Mouse (Mus musculus) limb, embryonic 13.5 days (tissue): ENCODE measurements around the gene Fastkd5. TPM values are rescaled to one million over a fixed set of nuclear protein-coding genes. Genes with fewer than 3 reads are reported as not detected.
"Not testable (repeated sequence)": the region's sequence is repeated elsewhere in the genome, so short reads cannot be mapped to it uniquely, and the experiment has no call there.

ENCODE experiments used
- ATAC-seq: fragments of 200-750 bp; cut with Nextera tagmentation; 2 replicates; pipeline ENCODE4 v1.8.0; 2017; ENCODE audit warnings: low read depth, moderate number of reproducible peaks, moderate TSS enrichment; ENCODE audit not compliant: low FRiP score
- H3K27ac ChIP-seq: fragments of 300-500 bp; sonication (generic); 2 replicates; pipeline ENCODE4 v1.5.1; 2015; ENCODE audit warnings: inconsistent platforms, mild to moderate bottlenecking, moderate library complexity
- H3K27me3 ChIP-seq: fragments of 300-500 bp; sonication (generic); 2 replicates; pipeline ENCODE4 v1.6.1; 2015; ENCODE audit warnings: mild to moderate bottlenecking, inconsistent platforms
- H3K36me3 ChIP-seq: fragments of 300-500 bp; sonication (generic); 2 replicates; pipeline ENCODE4 v1.6.1; 2015; ENCODE audit warnings: inconsistent platforms, mild to moderate bottlenecking, moderate library complexity
- H3K4me1 ChIP-seq: fragments of 300-500 bp; sonication (generic); 2 replicates; pipeline ENCODE4 v1.6.1; 2015; ENCODE audit warnings: inconsistent platforms
- H3K4me2 ChIP-seq: fragments of 300-500 bp; sonication (generic); replicated peaks from 2 replicates; pipeline ENCODE4 v1.6.1; 2015; ENCODE audit warnings: inconsistent platforms, mild to moderate bottlenecking, moderate library complexity
- H3K4me3 ChIP-seq: fragments of 300-500 bp; sonication (generic); 2 replicates; pipeline ENCODE4 v1.5.1; 2015; ENCODE audit warnings: moderate library complexity, mild to moderate bottlenecking, inconsistent platforms
- H3K9ac ChIP-seq: fragments of 300-500 bp; sonication (generic); 2 replicates; pipeline ENCODE4 v1.6.1; 2015; ENCODE audit warnings: mild to moderate bottlenecking, inconsistent platforms
- H3K9me3 ChIP-seq: fragments of 300-500 bp; sonication (generic); 2 replicates; pipeline ENCODE4 v1.6.1; 2016; ENCODE audit warnings: inconsistent platforms
- WGBS: fragments of 180-500 bp; shearing (Covaris S2); methylation state at CpG from one replicate; pipeline ENCODE4 v1.1.7; 2015; 5-methylcytosine and 5-hydroxymethylcytosine counted together
- polyA plus RNA-seq: library from polyadenylated mRNA; unstranded; fragments of >200 nt; fragmentation: Nextera tagmentation; extraction: Ambion mirVana; gene quantifications from 2 replicates; pipeline ENCODE4 v1.2.1, GENCODE M21; 2015

Gene Fastkd5
- polyA plus RNA-seq, 1 experiment from 2014 or later, result 16.0 TPM

GRCm38 (mm10) chr2:130589157-130589556, 40.7 kb downstream of the Fastkd5 start:
- no peak for ATAC-seq
- Histone ChIP-seq H3K27ac (no peak overlapping the region), H3K4me3 (no peak overlapping the region), H3K4me2 (no peak overlapping the region), H3K9ac (no peak overlapping the region), H3K36me3 (peaks cover 32% of the 10 kb centered on the region), H3K27me3 (0 out of 2 replicates have a peak, but pooled peaks cover 4% of the 10 kb centered on the region), H3K9me3 (no peaks in the 10 kb centered on the region), H3K4me1 (no peaks in the 10 kb centered on the region)
- 73% methylated on average over 4 of the region's 4 CpGs for WGBS

GRCm38 (mm10) chr2:130588373-130588772, 41.5 kb downstream of the Fastkd5 start:
- WGBS, result 74% methylated on average over 2 of the region's 2 CpGs
- Histone ChIP-seq H3K9ac (no peak overlapping the region), H3K4me2 (no peak overlapping the region), H3K9me3 (no peaks in the 10 kb centered on the region), H3K4me1 (no peaks in the 10 kb centered on the region), H3K36me3 (peaks cover 31% of the 10 kb centered on the region), H3K4me3 (no peak overlapping the region), H3K27me3 (peaks cover 11% of the 10 kb centered on the region), H3K27ac (no peak overlapping the region)
- no peak for ATAC-seq

GRCm38 (mm10) chr2:130586016-130586415, 43.8 kb downstream of the Fastkd5 start:
- WGBS, result 80% methylated on average over 6 of the region's 6 CpGs
- no peak overlapping the region for H3K4me2 ChIP-seq
- H3K27me3 ChIP-seq, result peaks cover 34% of the 10 kb centered on the region
- no peak overlapping the region for H3K27ac ChIP-seq
- H3K9me3 ChIP-seq, result no peaks in the 10 kb centered on the region
- no peak overlapping the region for H3K4me3 ChIP-seq
- no peak overlapping the region for H3K9ac ChIP-seq
- peaks cover 2% of the 10 kb centered on the region; the same call in 1 of the 2 replicates for H3K4me1 ChIP-seq
- peaks cover 19% of the 10 kb centered on the region for H3K36me3 ChIP-seq
- no peak for ATAC-seq

- H3K9me3 ChIP-seq, result no peaks in the 10 kb centered on the region
- no peak overlapping the region for H3K4me2 ChIP-seq
- H3K4me1 ChIP-seq, result peaks cover 13% of the 10 kb centered on the region
- no peak overlapping the region for H3K27ac ChIP-seq
- ATAC-seq, result no peak
- peaks cover 54% of the 10 kb centered on the region for H3K27me3 ChIP-seq
- 82% methylated on average over 10 of the region's 10 CpGs for WGBS
- no peak overlapping the region for H3K9ac ChIP-seq
- no peaks in the 10 kb centered on the region for H3K36me3 ChIP-seq
- no peak overlapping the region for H3K4me3 ChIP-seq
Observed at GRCm38 (mm10) chr2:130583902-130584560, 45.8 kb downstream of the Fastkd5 start.

- H3K27ac ChIP-seq, result no peak within 1 kb of the TSS
- peaks cover 69% of the 10 kb centered on the region for H3K27me3 ChIP-seq
- no peak within 1 kb of the TSS for H3K4me3 ChIP-seq
- ATAC-seq, result no peak
- no peaks in the 10 kb centered on the region for H3K36me3 ChIP-seq
- no peaks in the 10 kb centered on the region for H3K9me3 ChIP-seq
- no peak within 1 kb of the TSS for H3K4me2 ChIP-seq
- WGBS, result 38% methylated on average over 10 of the region's 10 CpGs
- no peak within 1 kb of the TSS for H3K9ac ChIP-seq
- H3K4me1 ChIP-seq, result peaks cover 15% of the 10 kb centered on the region
Observed at GRCm38 (mm10) chr2:130582552-130582951, 47.3 kb downstream of the Fastkd5 start, which contains the start of gene Avp. Gene Avp, minus strand, starts transcription at chr2:130582554.

GRCm38 (mm10) chr2:130581201-130581600, 48.6 kb downstream of the Fastkd5 start:
- H3K27me3 ChIP-seq, result peaks cover 82% of the 10 kb centered on the region
- peak overlapping the region; percentile 43 for H3K4me3 ChIP-seq
- no peak overlapping the region for H3K27ac ChIP-seq
- peaks cover 23% of the 10 kb centered on the region for H3K4me1 ChIP-seq
- WGBS, result 6% methylated on average over 16 of the region's 16 CpGs
- no peaks in the 10 kb centered on the region for H3K9me3 ChIP-seq
- no peak for ATAC-seq
- peak overlapping the region; percentile 69 for H3K4me2 ChIP-seq
- H3K36me3 ChIP-seq, result no peaks in the 10 kb centered on the region
- peak overlapping the region; percentile 62; the same call in 1 of the 2 replicates for H3K9ac ChIP-seq

GRCm38 (mm10) chr2:130579791-130580190, 50.0 kb downstream of the Fastkd5 start:
- peaks cover 26% of the 10 kb centered on the region for H3K4me1 ChIP-seq
- no peak for ATAC-seq
- no peaks in the 10 kb centered on the region for H3K9me3 ChIP-seq
- no peak overlapping the region for H3K27ac ChIP-seq
- H3K27me3 ChIP-seq, result peaks cover 96% of the 10 kb centered on the region
- 9% methylated on average over 8 of the region's 8 CpGs for WGBS
- H3K36me3 ChIP-seq, result no peaks in the 10 kb centered on the region
- H3K9ac ChIP-seq, result no peak overlapping the region
- peak overlapping the region; percentile 69; the same call in 1 of the 2 replicates for H3K4me2 ChIP-seq
- H3K4me3 ChIP-seq, result peak overlapping the region; percentile 43

- WGBS, result 14% methylated on average over 11 of the region's 11 CpGs
- Histone ChIP-seq H3K9ac (no peak overlapping the region), H3K4me1 (peaks cover 26% of the 10 kb centered on the region), H3K4me3 (no peak overlapping the region), H3K27ac (no peak overlapping the region), H3K9me3 (no peaks in the 10 kb centered on the region), H3K36me3 (no peaks in the 10 kb centered on the region), H3K27me3 (peaks cover 98% of the 10 kb centered on the region), H3K4me2 (no peak overlapping the region)
- ATAC-seq, result no peak
Observed at GRCm38 (mm10) chr2:130578148-130578547, 51.7 kb downstream of the Fastkd5 start.

- Histone ChIP-seq H3K4me2 (peak overlapping the region; percentile 27), H3K27me3 (peaks cover 93% of the 10 kb centered on the region), H3K4me1 (peaks cover 26% of the 10 kb centered on the region), H3K4me3 (0 out of 2 replicates have a peak overlapping the region, but pooled peaks have one; percentile 42), H3K36me3 (no peaks in the 10 kb centered on the region), H3K27ac (no peak overlapping the region), H3K9me3 (no peaks in the 10 kb centered on the region), H3K9ac (peak overlapping the region; percentile 1; the same call in 1 of the 2 replicates)
- WGBS, result 3% methylated on average over 12 of the region's 12 CpGs
- ATAC-seq, result no peak
Observed at GRCm38 (mm10) chr2:130577632-130578031, 52.2 kb downstream of the Fastkd5 start.

GRCm38 (mm10) chr2:130577021-130577420, 52.8 kb downstream of the Fastkd5 start:
- ATAC-seq, result no peak
- H3K4me3 ChIP-seq, result peak overlapping the region; percentile 42
- 6% methylated on average over 9 of the region's 9 CpGs for WGBS

GRCm38 (mm10) chr2:130576564-130576963, 53.3 kb downstream of the Fastkd5 start:
- H3K9ac ChIP-seq, result peak overlapping the region; percentile 54
- H3K4me2 ChIP-seq, result peak overlapping the region; percentile 63
- not testable (repeated sequence) for ATAC-seq, H3K36me3 ChIP-seq, H3K9me3 ChIP-seq, H3K27ac ChIP-seq
- peaks cover 26% of the 10 kb centered on the region for H3K4me1 ChIP-seq
- peak overlapping the region; percentile 42 for H3K4me3 ChIP-seq
- H3K27me3 ChIP-seq, result peaks cover 82% of the 10 kb centered on the region
- WGBS, result 3% methylated on average over 32 of the region's 32 CpGs

More at GRCm38 (mm10) chr2:130577021-130577420, 52.8 kb downstream of the Fastkd5 start:
- Histone ChIP-seq H3K27ac (no peak overlapping the region), H3K9me3 (no peaks in the 10 kb centered on the region), H3K9ac (peak overlapping the region; percentile 1; the same call in 1 of the 2 replicates), H3K27me3 (peaks cover 86% of the 10 kb centered on the region), H3K4me1 (peaks cover 26% of the 10 kb centered on the region), H3K36me3 (no peaks in the 10 kb centered on the region), H3K4me2 (peak overlapping the region; percentile 63)

- Histone ChIP-seq H3K36me3 (no peaks in the 10 kb centered on the region), H3K4me1 (peaks cover 23% of the 10 kb centered on the region), H3K9ac (peak within 1 kb of the TSS; percentile 54), H3K4me2 (peak within 1 kb of the TSS; percentile 63), H3K4me3 (peak within 1 kb of the TSS; percentile 42), H3K9me3 (no peaks in the 10 kb centered on the region), H3K27ac (no peak within 1 kb of the TSS), H3K27me3 (peaks cover 75% of the 10 kb centered on the region)
- WGBS, result 45% methylated on average over 9 of the region's 9 CpGs
- no peak for ATAC-seq
Observed at GRCm38 (mm10) chr2:130575873-130576272, 54.0 kb downstream of the Fastkd5 start, which contains the start of gene Oxt. Gene Oxt, plus strand, starts transcription at chr2:130576173.
